Mouse (Mus musculus) midbrain, embryonic 11.5 days (tissue): ENCODE measurements around the gene Bmper. TPM values are rescaled to one million over a fixed set of nuclear protein-coding genes. Genes with fewer than 3 reads are reported as not detected.
A peak's percentile ranks its signal among the peaks of the same experiment; 100 is the strongest.

Experiments
- ATAC-seq: fragments of 200-750 bp; cut with Nextera tagmentation; 2 replicates; pipeline ENCODE4 v1.8.0; 2017; ENCODE audit warnings: moderate TSS enrichment, moderate library complexity; ENCODE audit not compliant: low FRiP score
- DNase-seq: peaks from one replicate; pipeline ENCODE4 v3.0.0; 2015; ENCODE audit warnings: low spot score; ENCODE audit errors: missing footprints
- H3K27ac ChIP-seq: fragments of 300-500 bp; sonication (generic); 2 replicates; pipeline ENCODE4 v1.5.1; 2014; ENCODE audit warnings: low read depth, low read length
- H3K27me3 ChIP-seq: fragments of 300-500 bp; sonication (generic); 2 replicates; pipeline ENCODE4 v1.6.1; 2014; ENCODE audit warnings: mild to moderate bottlenecking, low read length, moderate library complexity, mixed read lengths; ENCODE audit not compliant: control insufficient read depth, insufficient read depth
- H3K36me3 ChIP-seq: fragments of 300-500 bp; sonication (generic); 2 replicates; pipeline ENCODE4 v1.6.1; 2014; ENCODE audit warnings: mild to moderate bottlenecking, low read length, moderate library complexity, mixed read lengths; ENCODE audit not compliant: control insufficient read depth, insufficient read depth
- H3K4me1 ChIP-seq: fragments of 300-500 bp; sonication (generic); 2 replicates; pipeline ENCODE4 v1.6.1; 2014; ENCODE audit warnings: low read length; ENCODE audit not compliant: control insufficient read depth, insufficient read depth
- H3K4me2 ChIP-seq: fragments of 300-500 bp; sonication (generic); 2 replicates; pipeline ENCODE4 v1.6.1; 2014; ENCODE audit warnings: mild to moderate bottlenecking, moderate library complexity
- H3K4me3 ChIP-seq: fragments of 300-500 bp; sonication (generic); 2 replicates; pipeline ENCODE4 v1.5.1; 2014; ENCODE audit warnings: low read depth, low read length
- H3K9ac ChIP-seq: fragments of 300-500 bp; sonication (generic); 2 replicates; pipeline ENCODE4 v1.6.1; 2014; ENCODE audit warnings: low read length
- H3K9me3 ChIP-seq: fragments of 300-500 bp; sonication (generic); 2 replicates; pipeline ENCODE4 v1.6.1; 2016; ENCODE audit warnings: low read length; ENCODE audit not compliant: control insufficient read depth
- WGBS: fragments of 180-500 bp; shearing (Covaris S2); extraction: QIAGEN DNeasy Blood & Tissue Kit; methylation state at CpG from one replicate; pipeline ENCODE4 v1.1.7; 2014; 5-methylcytosine and 5-hydroxymethylcytosine counted together
- polyA plus RNA-seq: library from polyadenylated mRNA; unstranded; fragments of >200 nt; fragmentation: Nextera tagmentation; extraction: Ambion mirVana; gene quantifications from 2 replicates; pipeline ENCODE4 v1.2.1, GENCODE M21; 2014

Gene Bmper
- polyA plus RNA-seq, 1 experiment from 2014 or later = 2.7 TPM

DNA sequence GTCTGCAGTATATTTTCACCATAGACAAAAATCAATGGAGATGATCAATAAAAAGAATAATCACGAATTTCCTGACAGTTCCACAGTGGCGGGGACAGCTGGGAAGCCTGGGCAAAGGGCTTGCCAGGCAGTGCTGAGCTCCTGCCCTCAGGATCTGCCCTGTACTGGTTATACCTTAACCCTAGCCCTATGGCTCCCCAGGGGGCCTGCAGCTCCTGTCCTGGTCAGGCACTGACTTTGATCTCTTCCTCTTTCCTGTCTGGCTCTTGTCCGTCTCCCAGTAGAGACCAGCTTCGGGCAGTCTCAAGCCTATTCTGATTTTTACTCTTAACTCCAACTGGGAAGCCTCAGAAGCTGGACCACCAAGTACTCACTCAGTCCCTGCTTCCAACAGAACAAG, 22.0 kb upstream of the Bmper start:
- ATAC-seq (no peak), DNase-seq (no peak)
- H3K27ac ChIP-seq = no peak overlapping the region
- H3K4me3 ChIP-seq = no peak overlapping the region
- peaks cover 18% of the 10 kb centered on the region for H3K4me1 ChIP-seq
- H3K36me3 ChIP-seq = no peaks in the 10 kb centered on the region
- WGBS = 76% methylated on average over 4 of the region's 4 CpGs
- H3K9me3 ChIP-seq = no peaks in the 10 kb centered on the region
- no peak overlapping the region for H3K9ac ChIP-seq
- H3K4me2 ChIP-seq = no peak overlapping the region
- H3K27me3 ChIP-seq = no peaks in the 10 kb centered on the region

DNA sequence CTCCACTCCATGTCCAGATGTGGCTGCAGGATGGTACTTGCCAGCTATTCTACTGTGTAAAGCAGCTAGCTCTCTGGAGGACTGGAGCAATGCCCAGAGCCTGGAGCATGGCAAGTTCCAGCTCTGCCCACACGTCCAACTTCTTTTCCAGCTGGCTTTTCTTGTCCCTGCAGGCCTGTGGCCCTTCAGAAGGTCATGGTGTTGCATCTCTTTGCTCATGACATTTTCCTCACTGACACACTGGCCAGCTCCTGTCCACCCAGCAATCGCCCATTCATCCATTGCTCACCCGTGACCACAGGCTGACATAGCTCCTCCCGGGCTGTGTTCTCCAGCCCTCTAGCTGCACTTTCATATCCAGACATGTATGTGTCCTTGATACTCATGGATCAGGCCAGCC, 20.4 kb upstream of the Bmper start:
- Histone ChIP-seq H3K4me1 (peaks cover 18% of the 10 kb centered on the region), H3K4me3 (no peak overlapping the region), H3K27me3 (no peaks in the 10 kb centered on the region), H3K36me3 (no peaks in the 10 kb centered on the region), H3K27ac (no peak overlapping the region), H3K9ac (no peak overlapping the region), H3K9me3 (no peaks in the 10 kb centered on the region), H3K4me2 (no peak overlapping the region)
- DNase-seq (no peak), ATAC-seq (no peak)
- WGBS = 76% methylated on average over 4 of the region's 4 CpGs

DNA sequence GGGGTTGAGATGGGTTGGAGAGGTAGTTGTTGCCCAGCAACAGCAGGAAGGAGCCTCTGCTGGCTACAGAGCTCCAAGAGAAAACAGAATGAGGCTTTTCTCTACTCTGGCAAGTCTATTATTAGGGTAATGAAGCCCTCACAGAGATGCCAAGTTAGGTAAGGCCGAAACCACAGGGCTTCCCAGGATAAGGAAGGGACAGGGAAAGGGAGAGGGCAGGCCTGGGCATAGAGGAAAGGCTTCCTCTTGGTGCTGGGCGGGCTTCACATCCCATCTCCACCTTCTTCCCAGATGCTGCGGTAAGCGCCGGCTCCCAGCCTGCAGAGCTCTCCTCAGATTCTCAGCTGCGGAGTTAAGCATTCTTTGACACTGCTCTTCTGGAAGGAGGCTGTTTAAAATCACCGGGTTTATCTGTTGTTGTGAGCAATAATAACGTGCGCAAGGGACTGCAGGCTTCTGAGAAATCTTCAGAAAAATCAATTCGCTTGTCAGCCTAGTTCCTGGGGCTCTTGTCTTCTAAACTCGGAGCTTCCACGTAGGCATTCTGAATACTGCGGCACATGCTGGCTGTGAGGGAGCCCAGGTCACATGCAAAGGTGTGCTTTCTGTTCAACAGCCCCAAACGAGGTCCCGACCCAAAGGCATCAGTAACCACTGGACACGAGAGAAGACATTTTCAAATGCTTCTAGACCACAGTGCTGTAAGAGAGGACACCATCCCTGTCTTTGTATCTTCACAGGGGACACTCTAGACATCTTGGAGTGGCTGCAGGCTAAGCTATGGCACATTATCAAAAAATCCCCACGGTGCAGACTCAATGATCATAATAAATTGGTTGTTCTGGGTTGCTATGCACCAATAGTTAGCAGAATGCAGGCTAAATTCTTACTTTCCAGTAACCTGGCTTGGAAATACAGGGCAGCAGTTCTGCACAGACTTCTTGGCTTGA, 18.3 kb upstream of the Bmper start:
- DNase-seq (peak; percentile 90), ATAC-seq (peak; percentile 74)
- Histone ChIP-seq H3K4me3 (no peak overlapping the region), H3K4me1 (peaks cover 18% of the 10 kb centered on the region), H3K27ac (no peak overlapping the region), H3K9ac (peak overlapping the region; percentile 45), H3K36me3 (no peaks in the 10 kb centered on the region), H3K27me3 (no peaks in the 10 kb centered on the region), H3K9me3 (no peaks in the 10 kb centered on the region), H3K4me2 (peak overlapping the region; percentile 41)
- 9% methylated on average over 17 of the region's 17 CpGs for WGBS

DNA sequence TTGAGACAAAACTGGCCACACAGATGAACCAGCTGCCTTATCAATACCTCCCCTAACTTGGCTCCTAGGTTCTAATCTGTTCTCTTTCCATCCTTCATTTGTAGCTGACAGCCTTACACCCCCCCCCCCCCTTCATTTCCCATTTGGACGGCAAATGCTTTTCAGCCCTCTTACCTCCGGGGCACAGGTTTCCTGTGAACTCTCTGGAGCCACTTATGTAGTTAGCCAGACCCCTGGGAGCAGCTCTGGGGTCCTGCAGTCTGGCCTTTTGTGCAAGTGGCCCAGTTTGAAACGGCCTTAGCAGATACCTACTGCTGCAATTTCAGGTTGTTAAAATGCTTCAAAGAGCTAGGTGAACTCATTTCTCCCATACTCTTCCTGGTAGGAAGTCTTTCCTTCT, 17.6 kb upstream of the Bmper start:
- Histone ChIP-seq H3K4me1 (peaks cover 18% of the 10 kb centered on the region), H3K4me3 (no peak overlapping the region), H3K27ac (no peak overlapping the region), H3K27me3 (no peaks in the 10 kb centered on the region), H3K36me3 (no peaks in the 10 kb centered on the region), H3K9me3 (no peaks in the 10 kb centered on the region), H3K9ac (no peak overlapping the region), H3K4me2 (no peak overlapping the region)
- 16% methylated on average over 3 of the region's 3 CpGs for WGBS
- no peak for ATAC-seq
- no peak for DNase-seq

DNA sequence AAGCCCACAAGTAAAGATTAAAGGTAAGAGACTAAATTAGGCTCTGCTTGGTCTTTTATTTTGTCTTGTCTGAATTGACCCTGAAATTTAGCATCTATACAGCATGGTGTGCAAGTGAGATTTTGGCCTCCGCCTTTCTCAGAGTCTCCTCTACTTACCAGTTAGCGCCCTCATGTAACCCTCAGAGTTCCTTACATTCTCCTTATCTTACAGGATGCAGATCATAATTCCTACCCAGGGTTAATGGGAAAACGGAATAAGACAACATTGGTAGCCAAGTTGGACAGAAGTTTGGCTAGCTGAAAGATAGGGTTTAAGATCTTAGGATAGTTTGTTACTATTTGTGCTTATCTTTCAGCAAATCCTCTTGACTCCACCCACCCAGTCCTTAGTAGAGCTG, 17.1 kb upstream of the Bmper start:
- Histone ChIP-seq H3K4me3 (no peak overlapping the region), H3K36me3 (no peaks in the 10 kb centered on the region), H3K4me2 (no peak overlapping the region), H3K4me1 (peaks cover 18% of the 10 kb centered on the region), H3K27me3 (no peaks in the 10 kb centered on the region), H3K9ac (no peak overlapping the region), H3K9me3 (no peaks in the 10 kb centered on the region), H3K27ac (no peak overlapping the region)
- no peak for ATAC-seq
- no peak for DNase-seq
- 75% methylated on average over 3 of the region's 3 CpGs for WGBS

DNA sequence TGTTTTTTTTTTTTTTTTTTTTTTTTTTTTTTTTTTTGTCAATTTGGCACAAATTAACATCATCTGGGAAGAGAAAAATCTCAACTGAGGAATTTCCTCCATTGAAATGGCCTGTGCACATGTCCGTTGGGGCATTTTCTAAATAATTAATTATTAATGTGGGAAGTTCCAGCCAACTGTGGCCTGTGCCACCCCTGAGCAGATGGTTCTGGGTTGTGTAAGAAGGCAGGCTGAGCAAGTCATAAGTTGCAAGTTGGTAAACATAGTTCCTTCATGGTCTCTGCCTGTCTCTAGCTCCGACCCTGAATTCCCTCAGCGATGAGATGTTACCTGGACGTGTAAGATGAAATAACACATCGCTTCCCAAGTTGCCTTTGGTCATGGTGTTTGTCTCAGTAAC, 16.7 kb upstream of the Bmper start:
- H3K36me3 ChIP-seq = no peaks in the 10 kb centered on the region
- H3K4me3 ChIP-seq = no peak overlapping the region
- WGBS = 88% methylated on average over 5 of the region's 5 CpGs
- peaks cover 18% of the 10 kb centered on the region for H3K4me1 ChIP-seq
- no peaks in the 10 kb centered on the region for H3K27me3 ChIP-seq
- H3K27ac ChIP-seq = no peak overlapping the region
- H3K9ac ChIP-seq = no peak overlapping the region
- DNase-seq (peak; percentile 76), ATAC-seq (no peak)
- H3K4me2 ChIP-seq = no peak overlapping the region
- no peaks in the 10 kb centered on the region for H3K9me3 ChIP-seq

DNA sequence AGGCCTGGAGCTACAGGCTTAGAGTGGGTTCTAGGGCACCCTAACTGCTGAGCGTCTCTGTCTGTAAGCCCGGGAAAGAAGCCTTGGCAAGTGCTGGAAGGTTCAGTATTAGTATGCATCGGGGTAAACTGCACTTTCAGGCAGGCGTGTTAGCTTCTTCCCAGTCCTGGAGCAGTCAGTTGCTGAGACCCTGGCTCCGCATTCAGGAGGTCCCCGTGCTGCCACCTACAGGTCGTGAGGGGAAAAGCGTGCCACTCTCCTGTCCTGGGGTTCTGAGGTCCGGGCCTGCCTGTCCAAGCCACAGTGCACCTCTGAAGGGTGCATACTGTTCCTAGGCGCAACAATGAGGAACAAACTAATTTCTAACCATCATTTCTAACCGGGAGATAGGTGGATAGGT, 10.6 kb upstream of the Bmper start:
- no peak overlapping the region for H3K4me3 ChIP-seq
- H3K36me3 ChIP-seq = no peaks in the 10 kb centered on the region
- WGBS = 4% methylated on average over 11 of the region's 11 CpGs
- no peak overlapping the region for H3K4me2 ChIP-seq
- no peak overlapping the region for H3K27ac ChIP-seq
- no peaks in the 10 kb centered on the region for H3K9me3 ChIP-seq
- H3K9ac ChIP-seq = no peak overlapping the region
- DNase-seq (peak; percentile 97), ATAC-seq (peak; percentile 88)
- peaks cover 2% of the 10 kb centered on the region for H3K4me1 ChIP-seq
- H3K27me3 ChIP-seq = no peaks in the 10 kb centered on the region

DNA sequence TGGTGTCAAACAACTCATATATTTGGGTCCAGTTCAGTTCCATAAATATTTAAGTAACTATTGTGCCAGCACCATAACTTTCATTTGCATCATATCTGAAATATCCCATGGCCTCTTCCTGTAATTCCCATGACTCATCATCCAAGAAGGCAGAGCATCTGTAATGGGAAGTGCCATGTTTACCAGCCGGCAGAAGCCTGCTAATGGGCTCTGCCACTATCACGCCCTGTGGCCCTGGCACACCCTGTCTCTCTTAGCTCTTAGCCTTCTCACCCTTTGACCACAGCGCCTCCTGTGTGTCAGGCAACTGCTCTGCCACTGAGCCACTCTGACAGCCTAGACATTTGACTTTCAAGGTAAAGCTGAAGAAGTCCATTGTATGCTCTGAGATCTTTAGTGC, 3.1 kb upstream of the Bmper start:
- H3K36me3 ChIP-seq = no peaks in the 10 kb centered on the region
- H3K4me2 ChIP-seq = no peak overlapping the region
- no peaks in the 10 kb centered on the region for H3K9me3 ChIP-seq
- DNase-seq = peak; percentile 79
- peaks cover 18% of the 10 kb centered on the region for H3K27me3 ChIP-seq
- ATAC-seq = no peak
- no peak overlapping the region for H3K27ac ChIP-seq
- H3K9ac ChIP-seq = no peak overlapping the region
- H3K4me1 ChIP-seq = no peaks in the 10 kb centered on the region
- no peak overlapping the region for H3K4me3 ChIP-seq
- 53% methylated on average over 3 of the region's 3 CpGs for WGBS

DNA sequence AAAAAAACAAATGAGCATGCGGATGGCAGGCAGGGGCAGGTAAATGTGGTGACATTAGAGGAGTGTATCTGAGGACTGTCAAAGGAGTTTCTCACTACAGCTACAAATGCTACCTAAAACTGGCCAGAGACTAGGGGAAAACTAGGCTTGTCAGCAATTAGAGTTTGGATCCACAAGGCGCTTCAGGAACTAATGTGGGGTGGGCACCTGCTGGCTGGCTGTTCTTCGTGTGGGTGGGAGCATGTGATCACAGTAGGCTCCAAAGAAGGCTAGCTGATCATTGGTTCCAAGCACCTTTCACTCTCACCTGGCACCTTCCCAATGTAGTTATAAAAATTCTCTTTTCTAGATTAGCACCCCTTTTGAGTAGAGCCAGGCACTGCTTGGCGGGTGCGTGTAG, 900 bp upstream of the Bmper start:
- WGBS = 11% methylated on average over 5 of the region's 5 CpGs
- peak overlapping the region; percentile 75; the same call in 1 of the 2 replicates for H3K9ac ChIP-seq
- no peaks in the 10 kb centered on the region for H3K36me3 ChIP-seq
- H3K4me3 ChIP-seq = peak overlapping the region; percentile 62
- DNase-seq = peak; percentile 84
- H3K4me1 ChIP-seq = no peaks in the 10 kb centered on the region
- peaks cover 31% of the 10 kb centered on the region for H3K27me3 ChIP-seq
- H3K4me2 ChIP-seq = peak overlapping the region; percentile 97
- no peak overlapping the region for H3K27ac ChIP-seq
- no peaks in the 10 kb centered on the region for H3K9me3 ChIP-seq
- no peak for ATAC-seq
